Mouse (Mus musculus) urinary bladder, postnatal 25 days (tissue): ENCODE measurements around the gene Ptchd3.
A peak's percentile ranks its signal among the peaks of the same experiment; 100 is the strongest.

Experiments
- DNase-seq: peaks from one replicate; pipeline ENCODE4 v3.0.0; 2022; ENCODE audit warnings: low spot score

Gene Ptchd3

GRCm38 (mm10) chr11:121829947-121830346, at the start of gene Ptchd3:
Gene Ptchd3, plus strand, starts transcription at chr11:121830247.
- no peak for DNase-seq

GRCm38 (mm10) chr11:121781831-121782230, 48.2 kb upstream of the Ptchd3 start:
- DNase-seq = no peak

GRCm38 (mm10) chr11:121787456-121787855, 42.6 kb upstream of the Ptchd3 start:
- no peak for DNase-seq

- no peak for DNase-seq
Observed at GRCm38 (mm10) chr11:121789566-121789965, 40.5 kb upstream of the Ptchd3 start.

GRCm38 (mm10) chr11:121790671-121791094, 39.4 kb upstream of the Ptchd3 start:
- DNase-seq = peak; percentile 22

- no peak for DNase-seq
Observed at GRCm38 (mm10) chr11:121791446-121791845, 38.6 kb upstream of the Ptchd3 start.

GRCm38 (mm10) chr11:121791991-121792390, 38.1 kb upstream of the Ptchd3 start:
- no peak for DNase-seq

- no peak for DNase-seq
Observed at GRCm38 (mm10) chr11:121793530-121793929, 36.5 kb upstream of the Ptchd3 start.

- no peak for DNase-seq
Observed at GRCm38 (mm10) chr11:121794186-121794585, 35.9 kb upstream of the Ptchd3 start.

GRCm38 (mm10) chr11:121794591-121795199, 35.4 kb upstream of the Ptchd3 start:
- DNase-seq = no peak

GRCm38 (mm10) chr11:121795978-121796377, 34.1 kb upstream of the Ptchd3 start:
- DNase-seq = no peak

GRCm38 (mm10) chr11:121798591-121798990, 31.5 kb upstream of the Ptchd3 start:
- no peak for DNase-seq

GRCm38 (mm10) chr11:121799746-121800299, 30.2 kb upstream of the Ptchd3 start:
- no peak for DNase-seq

GRCm38 (mm10) chr11:121802743-121803142, 27.3 kb upstream of the Ptchd3 start:
- DNase-seq = no peak

- no peak for DNase-seq
Observed at GRCm38 (mm10) chr11:121804258-121805027, 25.6 kb upstream of the Ptchd3 start.

GRCm38 (mm10) chr11:121808204-121808852, 21.7 kb upstream of the Ptchd3 start:
- DNase-seq = peak; percentile 78

GRCm38 (mm10) chr11:121808866-121809265, 21.2 kb upstream of the Ptchd3 start:
- no peak for DNase-seq

- DNase-seq = no peak
Observed at GRCm38 (mm10) chr11:121845923-121846322, 15.9 kb downstream of the Ptchd3 start.

- DNase-seq = peak; percentile 47
Observed at GRCm38 (mm10) chr11:121847790-121848299, 17.8 kb downstream of the Ptchd3 start.
